Mouse (Mus musculus) urinary bladder, postnatal 14 days (tissue): ENCODE measurements around the gene Ldlrad3.

Experiments
- DNase-seq: peaks from one replicate; pipeline ENCODE4 v3.0.0; 2021; ENCODE audit warnings: low spot score

Gene Ldlrad3

GRCm38 (mm10) chr2:102185951-102186561, at the start of gene Ldlrad3:
Ldlrad3 (minus strand) TSS chr2:102186385.
- peak; percentile 92 for DNase-seq

GRCm38 (mm10) chr2:102231470-102231869, 45.3 kb upstream of the Ldlrad3 start:
- peak; percentile 5 for DNase-seq

- DNase-seq = no peak
These were observed 42.9 kb upstream of the Ldlrad3 start for GRCm38 (mm10) chr2:102229126-102229525.

- no peak for DNase-seq
These were observed 42.1 kb upstream of the Ldlrad3 start for GRCm38 (mm10) chr2:102228331-102228730.

GRCm38 (mm10) chr2:102227839-102228238, 41.7 kb upstream of the Ldlrad3 start:
- no peak for DNase-seq

- no peak for DNase-seq
These were observed 40.1 kb upstream of the Ldlrad3 start for GRCm38 (mm10) chr2:102226274-102226673.

- no peak for DNase-seq
These were observed 37.4 kb upstream of the Ldlrad3 start for GRCm38 (mm10) chr2:102223355-102224128.

GRCm38 (mm10) chr2:102222749-102223148, 36.6 kb upstream of the Ldlrad3 start:
- no peak for DNase-seq

GRCm38 (mm10) chr2:102216817-102217216, 30.6 kb upstream of the Ldlrad3 start:
- DNase-seq = no peak

- no peak for DNase-seq
These were observed 25.9 kb upstream of the Ldlrad3 start for GRCm38 (mm10) chr2:102212096-102212495.

- no peak for DNase-seq
These were observed 19.7 kb upstream of the Ldlrad3 start for GRCm38 (mm10) chr2:102205672-102206399.

GRCm38 (mm10) chr2:102203478-102203877, 17.3 kb upstream of the Ldlrad3 start:
- no peak for DNase-seq

- DNase-seq = no peak
These were observed 16.1 kb upstream of the Ldlrad3 start for GRCm38 (mm10) chr2:102202211-102202770.

GRCm38 (mm10) chr2:102201198-102201948, 15.2 kb upstream of the Ldlrad3 start:
- peak; percentile 38 for DNase-seq

- no peak for DNase-seq
These were observed 11.1 kb upstream of the Ldlrad3 start for GRCm38 (mm10) chr2:102197332-102197731.

- DNase-seq = peak; percentile 25
These were observed 10.5 kb upstream of the Ldlrad3 start for GRCm38 (mm10) chr2:102196709-102197108.

- DNase-seq = no peak
These were observed 9.3 kb upstream of the Ldlrad3 start for GRCm38 (mm10) chr2:102195494-102195893.

- DNase-seq = no peak
These were observed 8.1 kb upstream of the Ldlrad3 start for GRCm38 (mm10) chr2:102194247-102194646.

- no peak for DNase-seq
These were observed 7.0 kb upstream of the Ldlrad3 start for GRCm38 (mm10) chr2:102192943-102193820.

- no peak for DNase-seq
These were observed 5.6 kb upstream of the Ldlrad3 start for GRCm38 (mm10) chr2:102191736-102192135.

- no peak for DNase-seq
These were observed 4.8 kb upstream of the Ldlrad3 start for GRCm38 (mm10) chr2:102190956-102191355.
